Mouse (Mus musculus) G1E-ER4 (cell line): ENCODE data around the gene Nfic. TPM values are rescaled to one million over a fixed set of nuclear protein-coding genes. Genes with fewer than 3 reads are reported as not detected.

ENCODE experiments used
- GATA1 ChIP-seq: IDR thresholded peaks from one replicate; pipeline ENCODE4 v1.8.0; 2012; ENCODE audit warnings: low read length, inconsistent platforms
- polyA plus RNA-seq: library from polyadenylated mRNA; stranded (reverse); fragments of >175 nt; gene quantifications from 2 replicates; pipeline ENCODE4 v1.2.3, GENCODE M21; 2012

The Nfic gene
- polyA plus RNA-seq, 1 experiment, result 37.9 TPM

DNA sequence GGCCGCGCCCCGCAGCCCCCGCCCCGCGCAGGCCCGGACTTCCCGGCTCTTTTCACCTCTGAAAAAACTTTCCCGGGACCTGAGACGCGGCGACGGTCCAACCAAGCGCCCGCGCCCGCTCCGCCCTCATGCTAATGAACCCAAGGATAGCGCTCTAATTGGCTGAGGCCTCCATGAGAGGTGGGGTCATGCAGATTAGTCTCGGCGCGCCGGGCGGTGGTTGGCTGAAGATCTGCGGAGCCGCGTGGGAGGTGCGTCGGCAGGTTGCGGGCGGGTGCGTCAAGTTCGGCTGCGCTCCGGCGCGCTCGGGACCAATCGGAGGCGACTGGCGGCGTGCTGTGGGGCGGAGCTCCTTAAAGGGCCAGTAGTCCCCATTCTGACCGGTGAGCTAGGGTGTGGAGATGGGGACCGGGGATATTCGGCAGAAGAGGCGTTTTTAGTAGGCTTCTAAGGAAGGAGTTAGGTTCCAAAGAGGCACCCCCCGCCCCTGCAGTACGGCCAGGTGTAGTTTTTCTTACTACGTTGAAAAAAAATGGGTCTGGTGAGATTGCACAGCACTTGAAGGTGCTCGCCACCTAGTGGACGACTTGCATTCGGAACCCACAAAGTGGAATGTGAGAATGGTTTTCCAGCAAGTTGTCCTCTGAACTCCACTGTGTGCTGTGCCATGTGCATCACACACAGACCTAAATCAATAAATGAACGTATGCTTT is 104.9 kb downstream of the Nfic start, which contains the start of gene Hmg20b:
Hmg20b (minus strand) TSS at position 130 of the 713 bp plus-strand sequence.
- TF ChIP-seq GATA1, result no peak

DNA sequence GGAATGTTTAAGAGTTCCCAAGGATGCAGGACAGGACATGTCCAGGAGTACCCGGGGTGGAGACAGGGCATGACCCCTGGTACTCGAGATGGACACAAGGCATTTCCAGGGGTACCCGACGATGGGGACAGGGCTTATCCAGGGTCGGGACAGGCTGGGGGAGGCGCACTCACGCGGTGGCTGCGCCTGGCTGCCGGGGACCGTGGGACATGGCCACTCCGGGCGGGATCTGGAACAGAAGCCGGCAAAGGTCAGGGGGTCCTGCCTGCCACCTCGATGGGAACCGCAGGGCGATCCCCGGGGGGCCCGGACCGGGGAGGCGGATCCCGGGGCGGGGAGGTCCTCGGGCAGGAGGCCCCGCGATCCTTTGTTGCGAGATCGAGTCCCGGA is 105.5 kb downstream of the Nfic start:
- no peak for TF ChIP-seq GATA1

- no peak for TF ChIP-seq GATA1
Measured at GRCm38 (mm10) chr10:81349146-81349545, 106.3 kb downstream of the Nfic start.

GRCm38 (mm10) chr10:81346453-81347067 is 108.9 kb downstream of the Nfic start:
- no peak for TF ChIP-seq GATA1

Other genes starting within 250 kb of the Nfic start
- gene Atcay, start 224.8 kb downstream of the Nfic start, polyA plus RNA-seq, result not detected in 2 replicates
- 0.66 and 0.84 TPM in 2 replicates for gene Zfr2, start 222.5 kb downstream of the Nfic start, polyA plus RNA-seq
- gene Matk, start 202.7 kb downstream of the Nfic start, polyA plus RNA-seq, result not detected in 2 replicates
- 633 and 674 TPM in 2 replicates for gene Mrpl54, start 188.7 kb downstream of the Nfic start, polyA plus RNA-seq
- 111 and 135 TPM in 2 replicates for gene Apba3, start 188.7 kb downstream of the Nfic start, polyA plus RNA-seq
- 1.4 TPM in 2 replicates for gene Tjp3, start 164.1 kb downstream of the Nfic start, polyA plus RNA-seq
- 139 and 210 TPM in 2 replicates for gene Pip5k1c, start 162.7 kb downstream of the Nfic start, polyA plus RNA-seq
- gene Cactin, start 134.5 kb downstream of the Nfic start, polyA plus RNA-seq, result 74.5 and 82.9 TPM in 2 replicates
- gene Tbxa2r, start 126.9 kb downstream of the Nfic start, polyA plus RNA-seq, result not detected in 2 replicates
- gene Gipc3, start 112.4 kb downstream of the Nfic start, polyA plus RNA-seq, result not detected in 2 replicates
- 186 and 236 TPM in 2 replicates for gene Hmg20b, start 105.2 kb downstream of the Nfic start, polyA plus RNA-seq
- gene Mfsd12, start 98.1 kb downstream of the Nfic start, polyA plus RNA-seq, result 38.2 and 39.2 TPM in 2 replicates
- gene 4930404N11Rik, start 89.8 kb downstream of the Nfic start, polyA plus RNA-seq, result 0.40 and 0.50 TPM in 2 replicates
- gene Fzr1, start 77.1 kb downstream of the Nfic start, polyA plus RNA-seq, result 99.0 and 111 TPM in 2 replicates
- 216 and 292 TPM in 2 replicates for gene Dohh, start 71.2 kb downstream of the Nfic start, polyA plus RNA-seq
- gene Gm48551, start 71.2 kb downstream of the Nfic start, polyA plus RNA-seq, result 0.22 and 0.38 TPM in 2 replicates
- 7.0 and 10.7 TPM in 2 replicates for gene Gm48552, start 66.6 kb downstream of the Nfic start, polyA plus RNA-seq
- 0.68 and 0.69 TPM in 2 replicates for gene Smim24, start 62.6 kb downstream of the Nfic start, polyA plus RNA-seq
- gene Celf5, start 27.1 kb upstream of the Nfic start, polyA plus RNA-seq, result 0.05 and 0.08 TPM in 2 replicates
- gene Ncln, start 40.8 kb upstream of the Nfic start, polyA plus RNA-seq, result 258 and 349 TPM in 2 replicates
- gene S1pr4, start 44.5 kb upstream of the Nfic start, polyA plus RNA-seq, result 4.1 and 6.8 TPM in 2 replicates
- gene Gna15, start 68.6 kb upstream of the Nfic start, polyA plus RNA-seq, result 38.8 and 47.3 TPM in 2 replicates
- gene Gna11, start 89.6 kb upstream of the Nfic start, polyA plus RNA-seq, result 15.0 and 16.3 TPM in 2 replicates
- 1,803 and 2,150 TPM in 2 replicates for gene Aes, start 103.9 kb upstream of the Nfic start, polyA plus RNA-seq
- 3.0 and 3.6 TPM in 2 replicates for gene Tle2, start 118.9 kb upstream of the Nfic start, polyA plus RNA-seq
- 9.2 and 15.1 TPM in 2 replicates for gene Tle6, start 145.4 kb upstream of the Nfic start, polyA plus RNA-seq
- gene BC025920, start 150.6 kb upstream of the Nfic start, polyA plus RNA-seq, result 0.16 and 0.22 TPM in 2 replicates
- gene Sirt6, start 172.2 kb upstream of the Nfic start, polyA plus RNA-seq, result 100 and 118 TPM in 2 replicates
- gene Ankrd24, start 172.9 kb upstream of the Nfic start, polyA plus RNA-seq, result 7.1 and 8.6 TPM in 2 replicates
- 0.18 and 0.19 TPM in 2 replicates for gene Gm10778, start 193.4 kb upstream of the Nfic start, polyA plus RNA-seq
- gene Zfp433, start 249.2 kb upstream of the Nfic start, polyA plus RNA-seq, result 0.28 and 0.37 TPM in 2 replicates